Mouse (Mus musculus): ENCODE measurements around the gene Prnd. TPM values are rescaled to one million over a fixed set of nuclear protein-coding genes. Genes with fewer than 3 reads are reported as not detected.

Prnd gene
- 11.5 and 18.3 TPM in 2 replicates for polyA plus RNA-seq (2012; rRNA removed)

DNA sequence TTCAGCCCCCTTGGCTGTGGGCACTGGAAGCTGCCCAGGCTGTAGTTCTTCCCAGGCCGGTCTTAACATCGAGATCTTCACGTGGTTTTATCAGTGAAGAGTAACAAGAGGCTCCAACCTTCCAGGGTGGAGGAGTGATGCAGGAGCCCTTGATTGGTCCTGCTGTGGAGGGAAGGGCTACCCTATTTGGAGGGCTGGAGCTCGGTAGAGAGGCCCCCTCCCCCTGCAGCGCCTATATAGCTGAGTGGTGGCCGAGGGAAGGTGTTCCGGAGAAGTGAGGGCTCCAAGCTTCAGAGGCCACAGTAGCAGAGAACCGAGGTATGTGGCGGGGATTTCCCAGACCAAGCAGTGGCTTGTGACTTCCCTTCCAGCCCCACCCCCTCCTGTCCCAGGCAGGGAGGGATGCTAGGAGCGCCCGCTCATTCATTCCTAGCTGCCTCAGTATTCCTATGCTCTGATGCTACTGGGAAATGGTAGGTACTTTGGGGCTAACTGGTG, at the start of gene Prnd:
Gene Prnd (plus strand): TSS at position 264 of the 498 bp plus-strand sequence.

DNA sequence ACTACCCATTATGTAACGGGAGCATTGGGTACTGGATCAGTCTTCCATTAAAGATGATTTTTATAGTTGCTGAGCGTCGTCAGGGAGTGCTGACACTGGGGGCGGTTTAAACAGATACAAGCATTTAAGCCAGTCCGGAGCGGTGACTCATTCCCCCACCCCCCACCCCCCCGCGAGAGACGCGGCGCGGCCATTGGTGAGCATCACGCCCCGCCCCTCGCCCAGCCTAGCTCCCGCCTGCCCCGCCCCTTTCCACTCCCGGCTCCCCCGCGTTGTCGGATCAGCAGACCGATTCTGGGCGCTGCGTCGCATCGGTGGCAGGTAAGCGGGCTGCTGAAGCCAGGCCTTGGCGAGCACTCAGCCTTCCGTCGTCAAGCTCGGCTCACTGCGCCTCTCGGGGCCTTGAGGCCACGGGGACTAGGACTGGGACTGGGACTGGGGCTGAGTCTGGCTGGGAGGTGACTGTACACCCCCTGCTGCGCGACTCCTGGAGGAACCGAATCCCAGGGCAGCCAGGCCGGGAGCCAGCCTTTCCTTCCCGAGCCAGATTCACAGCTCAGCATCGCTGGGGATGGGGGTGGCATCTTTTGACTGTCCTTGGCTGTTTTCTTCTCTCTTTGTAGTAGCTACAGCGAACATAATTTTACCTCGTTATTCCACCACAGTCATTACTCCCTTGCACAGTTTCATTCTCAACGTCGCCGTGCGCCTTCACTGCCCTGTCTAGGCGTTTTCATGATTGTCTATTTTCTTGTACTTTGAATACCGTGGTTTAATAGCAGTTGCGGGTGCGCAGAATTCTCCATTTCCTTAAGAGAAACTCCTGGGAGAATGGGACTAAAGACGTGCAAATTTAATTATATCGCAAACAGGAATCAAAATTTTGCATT, 40.7 kb upstream of the Prnd start, which contains the start of the genes Prnp and Prn:
Gene Prnp (plus strand): TSS at position 246 of the 890 bp plus-strand sequence.
Gene Prn (plus strand): TSS at position 275 of the 890 bp plus-strand sequence.

Other genes with a start within 250 kb of the Prnd start
- gene Erv3, start 91.1 kb upstream of the Prnd start, polyA plus RNA-seq (2012; rRNA removed), result 0.01 and 0.03 TPM in 2 replicates
- gene Prnp, start 40.9 kb upstream of the Prnd start, polyA plus RNA-seq (2012; rRNA removed), result 86.1 and 91.7 TPM in 2 replicates
- gene Prn, start 40.9 kb upstream of the Prnd start, polyA plus RNA-seq (2012; rRNA removed), result 0.06 TPM in 1 of 2 replicates, not detected in the other
- 25.1 and 25.6 TPM in 2 replicates for gene Rassf2, start 79.4 kb downstream of the Prnd start, polyA plus RNA-seq (2012; rRNA removed)
- gene Slc23a2, start 194.2 kb downstream of the Prnd start, polyA plus RNA-seq (2012; rRNA removed), result 31.2 and 31.8 TPM in 2 replicates

All from central nervous system, embryonic 14 days (tissue).